Mouse (Mus musculus) megakaryocyte, adult 5-6 weeks (primary cell): ENCODE measurements at regions not wholly inside any gene's neighbourhood (a gene's known extent, or its start where the extent isn't known, plus 50 kb on each side); places are given as distances from the start of the nearest gene placed in this dataset.
"Not testable (repeated sequence)": the region's sequence is repeated elsewhere in the genome, so short reads cannot be mapped to it uniquely, and the experiment has no call there.

Experiments
- ATAC-seq: 2 replicates; pipeline ENCODE4 v1.8.0; 2016; ENCODE audit warnings: mild to moderate bottlenecking, inconsistent platforms; ENCODE audit not compliant: poor library complexity, severe bottlenecking

GRCm38 (mm10) chr10:66640890-66641847 lies 454.8 kb upstream of the Jmjd1c start:
- ATAC-seq = no peak

GRCm38 (mm10) chr10:66641966-66642365 lies 454.0 kb upstream of the Jmjd1c start:
- no peak for ATAC-seq

GRCm38 (mm10) chr10:66643160-66643559 lies 452.8 kb upstream of the Jmjd1c start:
- no peak for ATAC-seq

GRCm38 (mm10) chr10:66657520-66657919 lies 438.4 kb upstream of the Jmjd1c start:
- no peak for ATAC-seq

- no peak for ATAC-seq
These were observed 412.8 kb upstream of the Jmjd1c start for GRCm38 (mm10) chr10:66683160-66683559.

GRCm38 (mm10) chr10:66689196-66689595 lies 406.7 kb upstream of the Jmjd1c start:
- not testable (repeated sequence) for ATAC-seq

GRCm38 (mm10) chr10:66694549-66695285 lies 401.2 kb upstream of the Jmjd1c start:
- ATAC-seq = no peak

- not testable (repeated sequence) for ATAC-seq
These were observed 381.0 kb upstream of the Jmjd1c start for GRCm38 (mm10) chr10:66714926-66715325.

GRCm38 (mm10) chr10:66717909-66718308 lies 378.0 kb upstream of the Jmjd1c start:
- no peak for ATAC-seq

GRCm38 (mm10) chr10:66719796-66720195 lies 376.1 kb upstream of the Jmjd1c start:
- no peak for ATAC-seq

GRCm38 (mm10) chr10:66733631-66734030 lies 362.3 kb upstream of the Jmjd1c start:
- no peak for ATAC-seq

- ATAC-seq = no peak
These were observed 361.1 kb upstream of the Jmjd1c start for GRCm38 (mm10) chr10:66734853-66735252.

- ATAC-seq = no peak
These were observed 356.9 kb upstream of the Jmjd1c start for GRCm38 (mm10) chr10:66739017-66739416.

- ATAC-seq = no peak
These were observed 354.1 kb upstream of the Jmjd1c start for GRCm38 (mm10) chr10:66741819-66742218.

GRCm38 (mm10) chr10:66743254-66743653 lies 352.7 kb upstream of the Jmjd1c start:
- no peak for ATAC-seq

GRCm38 (mm10) chr10:66745871-66746270 lies 350.1 kb upstream of the Jmjd1c start:
- ATAC-seq = no peak

- no peak for ATAC-seq
These were observed 343.6 kb upstream of the Jmjd1c start for GRCm38 (mm10) chr10:66752237-66752810.

- no peak for ATAC-seq
These were observed 339.1 kb upstream of the Jmjd1c start for GRCm38 (mm10) chr10:66756866-66757265.

- ATAC-seq = no peak
These were observed 325.5 kb upstream of the Jmjd1c start for GRCm38 (mm10) chr10:66770161-66771030.

- no peak for ATAC-seq
These were observed 315.4 kb upstream of the Jmjd1c start for GRCm38 (mm10) chr10:66780335-66781170.
